ENCODE assay signal across 8 mouse cellular contexts in the genomic region with DNA sequence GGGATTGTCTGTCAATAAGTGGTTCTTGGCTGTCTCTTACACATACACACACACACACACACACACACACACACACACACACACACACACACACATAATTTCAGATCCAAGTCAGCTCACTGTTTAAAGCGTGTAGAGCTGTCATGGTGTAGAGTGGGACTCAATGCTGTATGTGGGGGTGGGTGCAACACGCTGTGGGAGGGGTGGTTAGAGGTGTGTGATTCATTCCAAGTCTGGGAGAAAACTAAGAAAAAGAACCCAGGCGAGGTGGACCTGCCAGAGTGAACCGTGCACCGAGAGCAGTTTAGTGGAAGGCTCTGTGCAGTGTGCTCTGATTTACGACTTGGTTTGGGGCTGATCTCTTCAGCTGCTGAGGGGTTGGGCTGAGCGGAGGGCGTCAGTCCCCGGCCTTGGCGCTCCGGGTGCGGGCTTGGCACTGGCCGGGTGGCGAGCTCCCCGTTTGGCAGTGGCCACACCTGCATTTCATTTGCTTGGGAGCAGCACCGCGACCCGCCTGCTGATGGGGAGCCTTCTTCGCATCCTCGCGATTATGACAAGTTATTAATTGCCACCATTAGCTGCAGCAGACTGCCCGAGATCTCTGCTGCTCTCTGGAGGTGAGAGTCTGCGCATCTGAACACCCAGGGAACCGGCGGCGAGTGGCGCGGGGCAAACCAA.
DNase-seq lines count a peak whose midpoint lies in the region; ATAC-seq lines count a peak whose summit lies in the region.

No protein-coding gene starts in this region.

- WGBS in heart, embryonic 13.5 days = 29% methylated on average over 28 of the region's 28 CpGs
- 36% methylated on average over 28 of the region's 28 CpGs for WGBS in heart, embryonic 14.5 days

- DNase-seq in heart, adult 18-20 months = no peak
- peak; percentile 44 for DNase-seq in embryo, embryonic 10 days (ENCODE audit: low spot score)
- peak; percentile 12 to 20 for DNase-seq in layer of hippocampus, postnatal 25 days (ENCODE audit: extremely low spot score in 1 of 2, low spot score in 1 of 2)
- DNase-seq in retina, embryonic 14.5 days (ENCODE audit: low spot score) = peak; percentile 17
- no peak for DNase-seq in T-cell, adult 2 months (ENCODE audit: low spot score)
- no peak for DNase-seq in adrenal gland, postnatal 4 days (ENCODE audit: low spot score in 2 of 2)

- no peaks in the 10 kb centered on the region for H3K36me3 ChIP-seq in heart, embryonic 13.5 days
- no peaks in the 10 kb centered on the region for H3K36me3 ChIP-seq in heart, embryonic 14.5 days (ENCODE audit: control insufficient read depth, insufficient read depth, low read length)

- no peaks in the 10 kb centered on the region for H3K4me1 ChIP-seq in heart, embryonic 13.5 days
- no peaks in the 10 kb centered on the region for H3K4me1 ChIP-seq in heart, embryonic 14.5 days (ENCODE audit: control insufficient read depth in 2 of 2, insufficient read depth in 2 of 2, low read length in 2 of 2)

- no peak overlapping the region for H3K27ac ChIP-seq in heart, embryonic 13.5 days (replicated peaks)
- H3K27ac ChIP-seq in heart, embryonic 14.5 days (replicated peaks in 1 of 2; ENCODE audit: control insufficient read depth in 1 of 2, insufficient read depth in 1 of 2, low read depth in 2 of 2, low read length in 2 of 2) = no peak overlapping the region

- no peak for ATAC-seq in heart, embryonic 13.5 days (ENCODE audit: extremely low read depth, insufficient number of reproducible peaks, low FRiP score, low TSS enrichment)
- no peak for ATAC-seq in heart, embryonic 14.5 days (ENCODE audit: insufficient number of reproducible peaks, insufficient read depth, low FRiP score, low read depth)

- peak overlapping the region; percentile 41 for H3K4me3 ChIP-seq in heart, embryonic 13.5 days
- peak overlapping the region; percentile 22 to 23; a peak in 3 of 4 replicates for H3K4me3 ChIP-seq in heart, embryonic 14.5 days (ENCODE audit: control insufficient read depth in 1 of 2, insufficient read depth in 1 of 2, low read depth in 1 of 2, low read length in 2 of 2)

- H3K9ac ChIP-seq in heart, embryonic 13.5 days = 0 out of 2 replicates have a peak overlapping the region, but pooled peaks have one; percentile 2
- H3K9ac ChIP-seq in heart, embryonic 14.5 days (ENCODE audit: low read length) = no peak overlapping the region; the same call in 1 of the 2 replicates

- peaks cover 10% of the 10 kb centered on the region for H3K27me3 ChIP-seq in heart, embryonic 13.5 days (replicated peaks)
- H3K27me3 ChIP-seq in heart, embryonic 14.5 days (ENCODE audit: control insufficient read depth, insufficient read depth, low read length) = no peaks in the 10 kb centered on the region

- H3K4me2 ChIP-seq in heart, embryonic 13.5 days = peak overlapping the region; percentile 66
- H3K4me2 ChIP-seq in heart, embryonic 14.5 days (ENCODE audit: low read length) = peak overlapping the region; percentile 61

- no peaks in the 10 kb centered on the region for H3K9me3 ChIP-seq in heart, embryonic 13.5 days
- H3K9me3 ChIP-seq in heart, embryonic 14.5 days (ENCODE audit: control insufficient read depth, low read length) = no peaks in the 10 kb centered on the region

Comparison
In these comparisons a context has a peak if more than half of its experiments do, and no peak if none do; other contexts are left out.
1. DNase-seq: peak in embryo, embryonic 10 days (single experiment), layer of hippocampus, postnatal 25 days (2 of 2) and retina, embryonic 14.5 days (single experiment); none in heart, adult 18-20 months (0 of 2), T-cell, adult 2 months (single experiment) and adrenal gland, postnatal 4 days (0 of 2).